Comparison of ENCODE assay signal across 15 mouse cellular contexts in genomic region chr5:139554478-139555335, GRCm38 (mm10). TPM values are rescaled to one million over a fixed set of nuclear protein-coding genes. Genes with fewer than 3 reads are reported as not detected.
A peak's percentile ranks its signal among the peaks of the same experiment; 100 is the strongest.
DNase-seq lines count a peak whose midpoint lies in the region; ATAC-seq and TF ChIP-seq lines count a peak whose summit lies in the region.
"Had no signal": no experiment of that assay in that cellular context is flagged by ENCODE, and none has a peak within 500 bp of the region (broad histone marks: within the 10 kb centered on the region; RNA-seq: fewer than 3 reads in every experiment).

No protein-coding gene starts in this region.

- H3K4me3 ChIP-seq in kidney, embryonic 14.5 days (ENCODE audit: low read length) = no peak overlapping the region
- no peak overlapping the region for H3K4me3 ChIP-seq in kidney, adult 2 months (ENCODE audit: insufficient read depth, low read depth, low read length)
- no peak overlapping the region for H3K4me3 ChIP-seq in hindbrain, embryonic 14.5 days (replicated peaks; ENCODE audit: low read length)
- H3K4me3 ChIP-seq in midbrain, embryonic 16.5 days (ENCODE audit: low read depth, low read length) = no peak overlapping the region
- H3K4me3 ChIP-seq: limb, embryonic 15.5 days had no signal

- peak overlapping the region; percentile 18; the same call in 1 of the 2 replicates for H3K9ac ChIP-seq in kidney, embryonic 14.5 days (ENCODE audit: low read depth, low read length)
- H3K9ac ChIP-seq in hindbrain, embryonic 14.5 days = 0 out of 2 replicates have a peak overlapping the region, but pooled peaks have one; percentile 10
- H3K9ac ChIP-seq in midbrain, embryonic 16.5 days (ENCODE audit: low read depth, low read length) = peak overlapping the region; percentile 33; the same call in 1 of the 2 replicates
- H3K9ac ChIP-seq: limb, embryonic 15.5 days; lung, embryonic 14.5 days had no signal

- H3K36me3 ChIP-seq in kidney, embryonic 14.5 days (ENCODE audit: control insufficient read depth, insufficient read depth, low read length) = no peaks in the 10 kb centered on the region
- H3K36me3 ChIP-seq in kidney, adult 2 months (ENCODE audit: control insufficient read depth, insufficient read depth, low read length) = no peaks in the 10 kb centered on the region
- H3K36me3 ChIP-seq in hindbrain, embryonic 14.5 days (replicated peaks; ENCODE audit: control insufficient read depth, insufficient read depth) = no peaks in the 10 kb centered on the region
- no peaks in the 10 kb centered on the region for H3K36me3 ChIP-seq in midbrain, embryonic 16.5 days (ENCODE audit: control insufficient read depth, insufficient read depth, low read length)
- H3K36me3 ChIP-seq: limb, embryonic 15.5 days had no signal

- H3K27me3 ChIP-seq in kidney, embryonic 14.5 days (ENCODE audit: control insufficient read depth, insufficient read depth, low read length) = peaks cover 83% of the 10 kb centered on the region
- H3K27me3 ChIP-seq in kidney, adult 2 months (replicated peaks; ENCODE audit: control insufficient read depth, insufficient read depth, low read length) = peaks cover 12% of the 10 kb centered on the region
- peaks cover 75% of the 10 kb centered on the region for H3K27me3 ChIP-seq in hindbrain, embryonic 14.5 days (ENCODE audit: control insufficient read depth, insufficient read depth, low read length)
- H3K27me3 ChIP-seq in midbrain, embryonic 16.5 days (ENCODE audit: control insufficient read depth, insufficient read depth, low read depth, low read length) = peaks cover 24% of the 10 kb centered on the region

- no peak for TF ChIP-seq POLR2A in kidney, adult 2 months (IDR thresholded peaks at IDR 0.05; ENCODE audit: low read depth, low read length)

- peak overlapping the region; percentile 82 for H3K27ac ChIP-seq in kidney, embryonic 14.5 days (ENCODE audit: low read depth, low read length)
- H3K27ac ChIP-seq in kidney, adult 2 months (ENCODE audit: insufficient read depth, low read depth, low read length) = no peak overlapping the region
- 0 out of 2 replicates have a peak overlapping the region, but pooled peaks have one; percentile 49 for H3K27ac ChIP-seq in hindbrain, embryonic 14.5 days
- H3K27ac ChIP-seq in midbrain, embryonic 16.5 days (ENCODE audit: low read length) = peak overlapping the region; percentile 51; the same call in 1 of the 2 replicates
- H3K27ac ChIP-seq: limb, embryonic 15.5 days had no signal

- peaks cover 43% of the 10 kb centered on the region for H3K4me1 ChIP-seq in kidney, embryonic 14.5 days (ENCODE audit: control insufficient read depth, insufficient read depth, low read length)
- H3K4me1 ChIP-seq in kidney, adult 2 months (ENCODE audit: control insufficient read depth, insufficient read depth, low read length) = no peaks in the 10 kb centered on the region
- peaks cover 62% of the 10 kb centered on the region for H3K4me1 ChIP-seq in hindbrain, embryonic 14.5 days (replicated peaks; ENCODE audit: control insufficient read depth, insufficient read depth, low read length)
- H3K4me1 ChIP-seq in midbrain, embryonic 16.5 days (ENCODE audit: control insufficient read depth, insufficient read depth, low read length) = peaks cover 28% of the 10 kb centered on the region

- WGBS in kidney, embryonic 14.5 days = 1% methylated on average over 28 of the region's 28 CpGs
- WGBS in kidney, adult 2 months = 23% methylated on average over 28 of the region's 28 CpGs
- 4% methylated on average over 27 of the region's 28 CpGs for WGBS in hindbrain, embryonic 14.5 days
- 4% methylated on average over 28 of the region's 28 CpGs for WGBS in midbrain, embryonic 16.5 days

- ATAC-seq in kidney, embryonic 14.5 days (ENCODE audit: low FRiP score, low TSS enrichment) = peak; percentile 43
- ATAC-seq in hindbrain, embryonic 14.5 days (ENCODE audit: low FRiP score) = no peak
- ATAC-seq in midbrain, embryonic 16.5 days = no peak
- ATAC-seq: intestine, embryonic 16.5 days had no signal

- H3K4me2 ChIP-seq in kidney, embryonic 14.5 days (replicated peaks; ENCODE audit: low read depth, low read length) = peak overlapping the region; percentile 10
- H3K4me2 ChIP-seq in hindbrain, embryonic 14.5 days (replicated peaks) = no peak overlapping the region
- 0 out of 2 replicates have a peak overlapping the region, but pooled peaks have one; percentile 18 for H3K4me2 ChIP-seq in midbrain, embryonic 16.5 days (ENCODE audit: low read length)
- H3K4me2 ChIP-seq: limb, embryonic 15.5 days; lung, embryonic 14.5 days had no signal

- H3K9me3 ChIP-seq in kidney, embryonic 14.5 days (ENCODE audit: control insufficient read depth, low read length) = no peaks in the 10 kb centered on the region
- no peaks in the 10 kb centered on the region for H3K9me3 ChIP-seq in hindbrain, embryonic 14.5 days (ENCODE audit: control insufficient read depth, low read length)
- H3K9me3 ChIP-seq in midbrain, embryonic 16.5 days (replicated peaks; ENCODE audit: control insufficient read depth, low read length, poor library complexity, severe bottlenecking) = no peaks in the 10 kb centered on the region
- H3K9me3 ChIP-seq: limb, embryonic 15.5 days had no signal

- DNase-seq in kidney, adult 2 months = no peak
- DNase-seq in embryo, embryonic 9.5 days (ENCODE audit: extremely low spot score) = peak; percentile 47
- peak; percentile 53 for DNase-seq in hindbrain, embryonic 14.5 days (ENCODE audit: low spot score)
- DNase-seq in frontal cortex, adult 2 months (ENCODE audit: extremely low spot score in 1 of 2, low spot score in 1 of 2) = no peak
- no peak for DNase-seq in layer of hippocampus, postnatal 14 days (ENCODE audit: low spot score in 2 of 2)
- DNase-seq: adrenal gland, adult 8-10 months; lung, embryonic 14.5 days had no signal

- no peak for TF ChIP-seq CTCF in kidney, adult 2 months (conservative IDR thresholded peaks at IDR 0.05; ENCODE audit: insufficient read depth, insufficient read length, low read depth, low read length)

RNA-seq across cellular contexts. Expression of gene Uncx, which starts 11.4 kb away (rescaled TPM):
- 130 and 131 TPM in 2 replicates for polyA plus RNA-seq in kidney, embryonic 14.5 days (2014; fragmentation: Nextera tagmentation; extraction: Ambion mirVana)
- polyA plus RNA-seq in kidney, adult 2 months (2012; rRNA removed) = 1.1 and 1.5 TPM in 2 replicates
- 25.4 and 31.0 TPM in 2 replicates for polyA plus RNA-seq in hindbrain, embryonic 14.5 days (2014; fragmentation: Nextera tagmentation; extraction: Ambion mirVana)
- polyA plus RNA-seq in midbrain, embryonic 16.5 days (2015; fragmentation: Nextera tagmentation; extraction: Ambion mirVana) = 22.5 and 23.8 TPM in 2 replicates
- polyA plus RNA-seq in frontal cortex, adult 2 months (2012; rRNA removed) = 0.08 and 0.44 TPM in 2 replicates
- total RNA-seq in layer of hippocampus, postnatal 14 days (2021) = under 1 TPM in 1 of 2 experiments, not detected in 1; 0.19 TPM
- total RNA-seq: adrenal gland, adult 8-10 months; megakaryocyte progenitor cell, adult 5-6 weeks had no signal
- polyA plus RNA-seq: gonadal fat pad, adult 2 months; heart, embryonic 16.5 days; intestine, embryonic 16.5 days; lung, embryonic 14.5 days; testis, adult 2 months had no signal

Comparison
In these comparisons a context has a peak if more than half of its experiments do, and no peak if none do; other contexts are left out.
1. DNase-seq: peak in embryo, embryonic 9.5 days (single experiment) and hindbrain, embryonic 14.5 days (single experiment); none in kidney, adult 2 months (single experiment), frontal cortex, adult 2 months (0 of 2) and layer of hippocampus, postnatal 14 days (0 of 2).
2. Peak in every context shown above with its lines, with median percentiles within 50 percentile points of each other: H3K9ac ChIP-seq.